Mouse (Mus musculus): ENCODE data around the gene Arpc4. TPM values are rescaled to one million over a fixed set of nuclear protein-coding genes. Genes with fewer than 3 reads are reported as not detected.
"Not testable (repeated sequence)": the region's sequence is repeated elsewhere in the genome, so short reads cannot be mapped to it uniquely, and the experiment has no call there.

Gene Arpc4
- polyA plus RNA-seq (2016; fragmentation: Nextera tagmentation; extraction: Ambion mirVana): 363 and 371 TPM in 2 replicates

DNA sequence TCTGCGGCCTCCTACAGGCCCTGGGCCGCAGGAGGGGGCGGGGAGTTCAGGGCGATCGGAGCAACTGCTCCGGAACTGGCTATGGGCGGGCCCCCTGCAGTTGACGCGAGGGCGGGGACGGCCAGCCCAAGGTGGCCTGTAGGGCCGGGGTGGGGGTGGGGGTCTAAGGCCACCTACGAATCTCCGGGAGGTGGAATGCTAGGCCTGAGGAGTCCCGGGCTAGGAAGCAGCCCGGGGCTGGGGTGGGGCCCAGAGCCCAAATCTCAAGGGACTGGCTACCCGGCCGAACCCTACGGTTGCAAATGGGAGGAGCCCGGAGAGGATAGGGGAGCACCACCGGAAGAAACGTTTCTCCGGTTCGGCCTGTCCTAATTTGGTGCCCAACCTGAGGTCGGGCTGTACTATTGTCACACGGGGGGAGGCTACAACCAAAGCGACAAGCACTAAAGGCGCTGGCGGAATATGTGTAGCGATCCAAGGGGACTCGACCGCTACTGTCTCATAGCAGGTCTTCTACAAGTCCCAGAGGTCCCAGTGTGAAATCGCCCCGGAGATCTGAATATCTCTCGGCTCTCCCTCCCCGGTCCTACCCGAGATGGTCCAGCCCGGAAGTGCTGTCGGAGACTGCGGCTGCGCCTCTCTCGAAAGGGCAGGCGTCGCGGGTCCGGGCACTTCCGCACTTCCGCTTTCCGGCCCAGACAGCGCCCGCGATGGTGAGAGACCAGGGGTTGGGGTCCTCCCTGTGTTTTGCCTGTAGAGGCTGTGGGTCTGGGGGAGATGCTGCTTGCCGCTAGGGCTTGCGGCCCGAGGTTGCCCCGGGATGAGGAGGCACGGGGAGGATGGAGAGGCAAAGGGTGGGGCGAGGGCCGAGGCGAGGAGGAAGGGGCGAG, at the start of gene Arpc4, which contains the start of gene Tada3:
Arpc4 (plus strand) TSS at position 620 of the 890 bp plus-strand sequence.
Tada3 (minus strand) TSS at position 388 of the 890 bp plus-strand sequence.
- H3K4me3 ChIP-seq: peak within 1 kb of the TSS; percentile 85
- H3K9me3 ChIP-seq (replicated peaks): no peaks in the 10 kb centered on the region
- H3K4me1 ChIP-seq: peaks cover 17% of the 10 kb centered on the region
- peaks cover 53% of the 10 kb centered on the region for H3K36me3 ChIP-seq
- H3K9ac ChIP-seq: peak within 1 kb of the TSS; percentile 96
- H3K27ac ChIP-seq: peak within 1 kb of the TSS; percentile 95
- no peaks in the 10 kb centered on the region for H3K27me3 ChIP-seq
- under 1% methylated on average over 61 of the region's 61 CpGs for WGBS
- ATAC-seq (ENCODE audit: low FRiP score): peak; percentile 95
- peak within 1 kb of the TSS; percentile 96 for H3K4me2 ChIP-seq (replicated peaks)

- Histone ChIP-seq H3K36me3 (peaks cover 37% of the 10 kb centered on the region), H3K27me3 (no peaks in the 10 kb centered on the region), H3K4me1 (peaks cover 21% of the 10 kb centered on the region), H3K4me3 (no peak overlapping the region), H3K9ac (no peak overlapping the region), H3K9me3 (replicated peaks) (no peaks in the 10 kb centered on the region), H3K4me2 (replicated peaks) (no peak overlapping the region), H3K27ac (no peak overlapping the region)
- no peak for ATAC-seq (ENCODE audit: low FRiP score)
- WGBS: 92% methylated on average over 1 of the region's 1 CpGs
Measured at GRCm38 (mm10) chr6:113329396-113329795, 48.5 kb upstream of the Arpc4 start.

GRCm38 (mm10) chr6:113330547-113330946, 47.4 kb upstream of the Arpc4 start:
- no peak overlapping the region for H3K4me3 ChIP-seq
- H3K9me3 ChIP-seq (replicated peaks): no peaks in the 10 kb centered on the region
- ATAC-seq (ENCODE audit: low FRiP score): no peak
- H3K27ac ChIP-seq: no peak overlapping the region
- H3K9ac ChIP-seq: no peak overlapping the region
- WGBS: 72% methylated on average over 2 of the region's 2 CpGs
- H3K4me1 ChIP-seq: peaks cover 18% of the 10 kb centered on the region
- no peak overlapping the region for H3K4me2 ChIP-seq (replicated peaks)
- peaks cover 39% of the 10 kb centered on the region for H3K36me3 ChIP-seq
- H3K27me3 ChIP-seq: no peaks in the 10 kb centered on the region

- peaks cover 11% of the 10 kb centered on the region for H3K4me1 ChIP-seq
- H3K27ac ChIP-seq: no peak overlapping the region
- no peak overlapping the region for H3K4me2 ChIP-seq (replicated peaks)
- H3K27me3 ChIP-seq: no peaks in the 10 kb centered on the region
- H3K36me3 ChIP-seq: peaks cover 49% of the 10 kb centered on the region
- no peak overlapping the region for H3K9ac ChIP-seq
- WGBS: 91% methylated on average over 11 of the region's 11 CpGs
- ATAC-seq (ENCODE audit: low FRiP score): no peak
- H3K4me3 ChIP-seq: no peak overlapping the region
- H3K9me3 ChIP-seq (replicated peaks): no peaks in the 10 kb centered on the region
Measured at GRCm38 (mm10) chr6:113331721-113332120, 46.2 kb upstream of the Arpc4 start.

GRCm38 (mm10) chr6:113332734-113333133, 45.2 kb upstream of the Arpc4 start:
- H3K36me3 ChIP-seq: peaks cover 52% of the 10 kb centered on the region

DNA sequence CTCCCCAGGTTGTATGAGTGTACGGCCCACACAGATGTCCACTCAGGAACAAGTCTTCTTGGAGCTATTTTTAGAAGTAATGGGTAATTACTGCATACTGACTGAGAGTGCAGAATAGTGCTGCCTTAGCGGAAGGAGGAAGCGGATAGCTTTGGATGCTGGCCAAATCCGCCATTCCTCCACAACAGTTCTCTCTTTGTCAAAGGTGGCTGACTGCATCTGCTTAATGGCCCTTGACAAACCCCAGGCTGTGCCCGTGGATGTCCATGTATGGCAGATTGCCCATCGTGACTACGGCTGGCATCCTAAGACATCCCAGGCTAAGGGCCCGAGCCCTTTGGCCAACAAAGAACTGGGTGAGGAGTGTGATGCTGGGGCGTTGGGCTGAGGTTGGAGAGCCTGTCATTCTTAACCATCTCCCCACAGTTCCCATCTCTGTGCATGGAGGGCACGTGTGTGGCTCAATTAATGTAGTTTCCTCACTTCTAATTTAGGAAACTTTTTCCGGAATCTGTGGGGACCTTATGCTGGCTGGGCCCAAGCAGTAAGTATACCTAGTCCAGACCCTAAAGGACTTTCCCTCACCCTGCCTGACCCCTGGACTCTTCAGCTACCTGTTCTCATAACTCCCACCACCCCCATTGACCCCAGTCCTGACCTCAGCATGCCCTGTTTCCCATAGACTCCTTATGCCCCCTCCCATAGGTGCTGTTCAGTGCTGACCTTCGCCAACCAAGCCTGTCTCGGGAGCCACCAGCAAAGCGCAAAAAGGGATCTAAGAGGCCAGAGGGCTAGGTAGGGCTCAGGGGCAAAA, 44.6 kb upstream of the Arpc4 start:
- Histone ChIP-seq H3K27me3 (no peaks in the 10 kb centered on the region), H3K4me2 (replicated peaks) (no peak overlapping the region), H3K9ac (no peak overlapping the region), H3K9me3 (replicated peaks) (no peaks in the 10 kb centered on the region), H3K36me3 (peaks cover 56% of the 10 kb centered on the region), H3K4me3 (no peak overlapping the region), H3K27ac (0 out of 2 replicates have a peak overlapping the region, but pooled peaks have one; percentile 42), H3K4me1 (peaks cover 3% of the 10 kb centered on the region; the same call in 1 of the 2 replicates)
- 77% methylated on average over 14 of the region's 14 CpGs for WGBS
- peak; percentile 87 for ATAC-seq (ENCODE audit: low FRiP score)

More at GRCm38 (mm10) chr6:113332734-113333133, 45.2 kb upstream of the Arpc4 start:
- H3K9me3 ChIP-seq (replicated peaks); H3K4me3 ChIP-seq; H3K9ac ChIP-seq; H3K27me3 ChIP-seq; ATAC-seq (ENCODE audit: low FRiP score); H3K4me1 ChIP-seq; H3K4me2 ChIP-seq (replicated peaks): not testable (repeated sequence)
- 80% methylated on average over 6 of the region's 6 CpGs for WGBS
- H3K27ac ChIP-seq: 0 out of 2 replicates have a peak overlapping the region, but pooled peaks have one; percentile 42

GRCm38 (mm10) chr6:113334216-113334615, 43.7 kb upstream of the Arpc4 start:
- Histone ChIP-seq H3K4me2 (replicated peaks) (no peak overlapping the region), H3K27me3 (no peaks in the 10 kb centered on the region), H3K4me1 (peaks cover 3% of the 10 kb centered on the region; the same call in 1 of the 2 replicates), H3K27ac (no peak overlapping the region), H3K9ac (no peak overlapping the region), H3K4me3 (no peak overlapping the region), H3K9me3 (replicated peaks) (no peaks in the 10 kb centered on the region), H3K36me3 (peaks cover 56% of the 10 kb centered on the region)
- ATAC-seq (ENCODE audit: low FRiP score): no peak
- 84% methylated on average over 6 of the region's 6 CpGs for WGBS

DNA sequence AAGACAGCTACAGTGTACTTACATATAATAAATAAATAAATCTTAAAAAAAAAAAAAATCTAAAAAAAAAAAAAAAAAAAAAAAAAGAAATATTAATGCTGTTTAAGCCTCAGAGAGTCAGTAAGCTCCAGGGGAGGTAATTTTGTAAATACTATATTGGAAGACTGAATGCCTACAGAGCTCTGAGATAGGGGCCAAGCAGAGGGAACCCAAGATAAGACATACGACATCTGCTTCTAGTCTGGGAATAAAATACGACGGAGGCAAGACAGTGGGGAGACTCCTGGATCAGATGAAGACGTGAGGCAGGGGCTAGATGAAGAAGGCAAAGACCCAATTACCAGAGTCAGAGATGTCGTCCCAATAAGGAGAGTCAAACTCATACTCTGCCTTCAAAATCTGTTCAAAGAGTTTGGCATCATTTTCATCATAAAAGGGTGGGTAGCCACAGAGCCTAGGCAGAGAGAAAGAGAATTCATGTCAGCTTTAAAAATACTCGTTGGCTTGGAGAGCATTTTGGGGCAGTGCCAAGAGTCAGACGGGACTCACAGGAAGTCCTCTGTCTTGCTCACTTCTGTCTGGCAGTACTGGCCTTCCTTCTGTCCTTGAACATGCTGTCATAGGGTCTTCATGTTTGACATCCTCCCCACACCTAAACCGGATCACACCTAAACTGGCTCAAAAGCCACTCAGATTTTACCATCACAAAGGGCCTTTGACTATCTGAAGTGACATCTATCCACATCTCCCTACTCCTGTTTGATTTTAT, 40.9 kb upstream of the Arpc4 start:
- 79% methylated on average over 8 of the region's 8 CpGs for WGBS
- Histone ChIP-seq H3K9me3 (replicated peaks) (no peaks in the 10 kb centered on the region), H3K36me3 (peaks cover 58% of the 10 kb centered on the region), H3K4me2 (replicated peaks) (no peak overlapping the region), H3K27ac (no peak overlapping the region), H3K9ac (no peak overlapping the region), H3K27me3 (no peaks in the 10 kb centered on the region), H3K4me1 (peaks cover 8% of the 10 kb centered on the region), H3K4me3 (no peak overlapping the region)
- no peak for ATAC-seq (ENCODE audit: low FRiP score)

DNA sequence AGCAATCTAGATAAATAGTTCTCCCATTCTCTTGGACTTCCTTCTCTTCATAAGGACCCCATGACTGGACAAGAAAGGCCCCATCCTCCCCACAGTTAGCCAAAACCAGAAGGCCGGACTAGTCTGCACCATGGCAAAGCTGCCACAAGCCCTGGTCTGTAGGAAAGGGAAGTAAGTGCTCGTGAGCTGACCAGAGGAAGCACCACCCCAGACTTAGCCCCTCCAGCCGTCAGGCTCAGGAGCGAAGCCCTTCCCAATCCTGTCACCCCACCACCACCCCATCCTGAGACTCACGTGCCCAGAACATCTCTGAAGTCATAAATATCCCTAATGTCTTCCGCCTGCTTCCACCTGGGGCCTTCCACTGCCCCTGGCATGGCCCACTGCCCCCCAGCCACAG, 36.3 kb upstream of the Arpc4 start:
- H3K36me3 ChIP-seq: peaks cover 18% of the 10 kb centered on the region
- WGBS: 87% methylated on average over 6 of the region's 6 CpGs
- H3K4me2 ChIP-seq (replicated peaks): no peak overlapping the region; the same call in 1 of the 2 replicates
- peaks cover 25% of the 10 kb centered on the region for H3K4me1 ChIP-seq
- ATAC-seq (ENCODE audit: low FRiP score): no peak
- H3K9me3 ChIP-seq (replicated peaks): no peaks in the 10 kb centered on the region
- no peak overlapping the region for H3K4me3 ChIP-seq
- no peak overlapping the region for H3K27ac ChIP-seq
- no peaks in the 10 kb centered on the region for H3K27me3 ChIP-seq
- no peak overlapping the region for H3K9ac ChIP-seq

DNA sequence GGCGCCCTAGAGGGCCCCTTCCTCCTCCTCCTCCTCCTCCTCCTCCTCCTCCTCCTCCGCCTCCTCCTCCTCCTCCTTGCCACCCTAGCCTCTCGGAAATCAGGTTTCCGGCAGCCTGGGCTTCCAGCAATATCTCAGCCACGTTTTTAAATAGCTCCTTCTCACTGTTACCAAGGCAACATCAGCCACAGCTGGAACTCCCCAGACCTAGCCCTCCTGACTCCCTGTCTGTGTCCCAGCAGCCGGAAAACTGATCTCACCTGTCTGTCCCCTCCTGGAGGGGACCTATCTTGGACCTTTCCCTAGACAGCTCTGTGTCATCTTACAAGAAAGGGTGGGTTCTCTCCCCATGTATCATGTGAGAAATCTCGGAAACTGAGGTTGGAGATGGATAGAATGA, 35.6 kb upstream of the Arpc4 start:
- Histone ChIP-seq H3K4me1 (peaks cover 25% of the 10 kb centered on the region), H3K27ac (no peak overlapping the region), H3K27me3 (no peaks in the 10 kb centered on the region), H3K4me3 (peak overlapping the region; percentile 52; the same call in 1 of the 2 replicates), H3K4me2 (replicated peaks) (peak overlapping the region; percentile 73), H3K36me3 (peaks cover 18% of the 10 kb centered on the region), H3K9me3 (replicated peaks) (no peaks in the 10 kb centered on the region), H3K9ac (no peak overlapping the region)
- no peak for ATAC-seq (ENCODE audit: low FRiP score)
- WGBS: 52% methylated on average over 4 of the region's 7 CpGs

DNA sequence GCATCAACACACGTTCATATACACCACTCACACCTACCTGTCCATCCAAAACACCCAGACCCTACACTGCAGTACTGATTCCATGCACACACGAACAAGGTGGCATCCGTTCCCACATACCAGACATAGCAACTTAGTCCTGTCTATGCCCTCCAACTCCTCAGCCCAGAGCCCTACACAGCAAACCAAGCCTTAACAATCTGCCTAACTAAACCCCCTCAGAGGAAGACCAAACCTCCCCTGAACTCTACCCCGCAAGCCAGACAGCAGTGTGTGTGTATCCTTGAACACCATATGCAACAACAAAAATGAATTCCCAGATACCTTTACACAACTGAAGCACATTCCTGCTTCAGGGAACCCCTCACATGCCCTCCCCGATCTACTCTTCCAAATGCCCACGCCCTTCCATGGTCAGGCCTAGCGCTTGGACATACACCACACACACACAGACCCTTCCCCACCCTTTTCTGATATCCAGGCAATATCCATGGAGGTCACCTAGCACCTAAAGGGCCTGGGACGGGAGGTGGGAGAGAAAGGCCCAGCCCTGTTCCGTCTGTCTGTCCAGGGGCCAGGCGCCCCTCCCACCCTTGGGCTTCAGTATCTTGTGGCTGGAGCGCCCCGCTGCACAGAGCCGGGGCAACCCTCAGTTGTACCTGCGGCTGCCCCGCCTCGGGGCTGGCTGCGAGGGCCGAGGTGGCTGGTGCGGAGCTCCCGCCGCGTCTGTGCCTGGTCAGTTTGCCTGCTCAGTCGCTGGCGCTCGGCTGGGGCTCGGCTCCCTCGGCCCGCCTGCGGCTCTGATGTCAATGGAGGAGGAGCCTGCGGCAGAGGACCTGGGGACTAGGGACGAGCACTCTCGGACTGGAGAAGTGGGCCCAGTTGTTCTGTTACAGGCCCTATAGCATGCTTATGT, 34.5 kb upstream of the Arpc4 start, which contains the start of gene Camk1:
Camk1 (minus strand) TSS at position 808 of the 916 bp plus-strand sequence.
- Histone ChIP-seq H3K36me3 (peaks cover 11% of the 10 kb centered on the region), H3K9ac (peak within 1 kb of the TSS; percentile 80), H3K4me1 (peaks cover 25% of the 10 kb centered on the region), H3K27me3 (no peaks in the 10 kb centered on the region), H3K27ac (no peak within 1 kb of the TSS), H3K4me2 (replicated peaks) (peak within 1 kb of the TSS; percentile 73), H3K9me3 (replicated peaks) (no peaks in the 10 kb centered on the region), H3K4me3 (peak within 1 kb of the TSS; percentile 52)
- peak; percentile 86 for ATAC-seq (ENCODE audit: low FRiP score)
- whole genome bisulfite sequencing: 17% methylated on average over 32 of the region's 32 CpGs
